Mouse (Mus musculus) CD4-positive, CD25-positive, alpha-beta regulatory T cell, adult 4 months (primary cell): Measurements from ENCODE around the gene Pde4dip. TPM values are rescaled to one million over a fixed set of nuclear protein-coding genes. Genes with fewer than 3 reads are reported as not detected.

Experiments
- ATAC-seq: one replicate; pipeline ENCODE4 v1.8.0; 2017
- polyA plus RNA-seq, 2 experiments: library from polyadenylated mRNA; unstranded; fragments of 100-300 nt; shearing (Covaris generic); gene quantifications; one replicate each; pipeline ENCODE4 v1.2.1; 2017

Gene Pde4dip
- 10 to 100 TPM in 1 of 2 experiments, 1 to 10 TPM in 1; 7.5 to 10.3 TPM for polyA plus RNA-seq

DNA sequence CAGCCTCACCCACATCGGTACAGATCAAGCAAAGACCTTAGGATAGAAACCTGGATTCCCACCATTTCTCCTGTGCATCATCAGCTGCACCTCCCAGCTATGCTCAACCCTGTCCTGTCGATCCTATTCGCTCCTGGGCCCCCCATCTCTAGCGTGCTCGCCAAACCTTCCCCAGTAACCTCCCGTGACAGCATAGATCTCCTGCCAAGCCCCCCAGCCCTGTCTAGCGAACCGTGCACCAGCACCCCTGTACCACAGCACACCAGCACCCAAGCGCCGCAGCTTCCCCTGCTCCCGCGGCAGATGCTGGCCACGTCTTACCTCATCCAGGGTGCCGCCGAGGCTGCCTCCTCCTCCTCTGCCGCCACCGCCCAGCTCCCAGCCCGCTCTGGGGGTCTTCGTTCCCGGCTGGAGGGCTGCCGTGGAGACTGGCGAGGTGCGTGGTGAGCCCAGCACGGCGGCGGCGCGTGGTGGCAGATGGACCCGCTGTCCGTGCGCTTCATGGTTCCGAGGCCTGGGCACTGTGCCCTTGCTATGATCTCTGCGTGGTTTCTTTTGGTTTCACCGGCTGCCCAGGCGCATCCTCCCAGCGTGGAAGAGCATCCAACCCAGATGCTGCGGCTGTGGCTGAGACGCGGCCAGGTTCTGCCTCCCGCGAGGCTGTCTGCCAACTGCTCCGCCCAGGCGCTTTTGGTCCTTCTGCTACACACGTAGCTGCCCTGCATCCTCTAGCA lies at the start of gene Pde4dip:
Gene Pde4dip, minus strand, starts transcription at position 540 of the 734 bp plus-strand sequence.
- ATAC-seq = no peak

DNA sequence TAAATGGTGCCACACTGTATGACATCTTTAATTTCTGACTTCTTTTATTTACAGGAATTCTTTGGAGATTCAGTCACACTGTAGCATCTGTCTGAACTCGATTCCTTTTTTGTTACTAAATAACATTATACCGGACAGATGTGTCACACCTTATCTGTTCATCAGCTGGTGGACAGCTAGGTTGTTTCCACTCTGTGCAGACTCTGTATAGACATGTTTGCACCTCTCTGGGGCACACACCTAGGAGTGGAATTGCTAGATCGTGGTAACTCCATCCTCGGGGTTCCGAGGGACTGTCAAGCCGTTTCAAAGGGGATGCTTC lies 49.4 kb upstream of the Pde4dip start:
- no peak for ATAC-seq

DNA sequence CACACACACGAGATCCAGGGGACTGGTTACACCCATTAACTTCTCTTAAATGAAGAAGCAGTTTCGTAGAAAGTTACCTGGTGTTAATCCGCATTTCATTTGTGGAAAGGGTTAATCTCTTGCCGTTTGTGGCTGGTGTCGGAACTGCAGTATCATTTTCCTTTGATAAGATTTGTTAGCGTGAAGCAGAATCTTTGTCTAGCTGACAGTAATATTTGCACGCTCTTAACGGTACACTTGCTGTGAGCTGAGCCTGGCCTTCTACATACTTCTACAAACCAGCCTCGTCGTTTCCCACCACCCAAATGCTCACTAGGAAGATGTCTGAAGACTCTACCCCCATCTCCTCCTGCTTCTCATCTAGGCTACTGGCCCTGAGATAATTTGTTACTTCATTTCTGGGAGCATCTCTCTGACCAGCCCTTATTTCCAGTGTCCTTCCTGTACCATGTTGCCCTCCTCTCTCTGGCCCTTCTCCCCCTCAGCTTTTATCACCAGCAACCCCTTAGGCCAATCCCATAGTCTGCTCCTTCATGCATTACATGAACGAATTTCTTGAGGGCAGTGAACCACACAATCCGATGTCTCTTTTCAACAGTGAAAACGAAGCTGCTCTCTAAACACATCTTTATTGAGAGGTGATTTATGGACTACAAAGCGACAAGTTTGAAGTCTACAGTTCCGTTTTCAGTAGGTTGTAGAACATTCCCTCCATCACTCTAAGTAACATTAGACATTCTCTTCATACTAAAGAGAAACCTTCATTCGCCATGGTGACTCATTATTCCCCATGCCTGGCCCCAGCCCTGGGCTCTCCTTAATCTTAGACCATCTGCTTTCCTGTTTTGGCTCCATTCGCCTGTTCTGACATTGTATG lies 48.8 kb upstream of the Pde4dip start:
- ATAC-seq = no peak

DNA sequence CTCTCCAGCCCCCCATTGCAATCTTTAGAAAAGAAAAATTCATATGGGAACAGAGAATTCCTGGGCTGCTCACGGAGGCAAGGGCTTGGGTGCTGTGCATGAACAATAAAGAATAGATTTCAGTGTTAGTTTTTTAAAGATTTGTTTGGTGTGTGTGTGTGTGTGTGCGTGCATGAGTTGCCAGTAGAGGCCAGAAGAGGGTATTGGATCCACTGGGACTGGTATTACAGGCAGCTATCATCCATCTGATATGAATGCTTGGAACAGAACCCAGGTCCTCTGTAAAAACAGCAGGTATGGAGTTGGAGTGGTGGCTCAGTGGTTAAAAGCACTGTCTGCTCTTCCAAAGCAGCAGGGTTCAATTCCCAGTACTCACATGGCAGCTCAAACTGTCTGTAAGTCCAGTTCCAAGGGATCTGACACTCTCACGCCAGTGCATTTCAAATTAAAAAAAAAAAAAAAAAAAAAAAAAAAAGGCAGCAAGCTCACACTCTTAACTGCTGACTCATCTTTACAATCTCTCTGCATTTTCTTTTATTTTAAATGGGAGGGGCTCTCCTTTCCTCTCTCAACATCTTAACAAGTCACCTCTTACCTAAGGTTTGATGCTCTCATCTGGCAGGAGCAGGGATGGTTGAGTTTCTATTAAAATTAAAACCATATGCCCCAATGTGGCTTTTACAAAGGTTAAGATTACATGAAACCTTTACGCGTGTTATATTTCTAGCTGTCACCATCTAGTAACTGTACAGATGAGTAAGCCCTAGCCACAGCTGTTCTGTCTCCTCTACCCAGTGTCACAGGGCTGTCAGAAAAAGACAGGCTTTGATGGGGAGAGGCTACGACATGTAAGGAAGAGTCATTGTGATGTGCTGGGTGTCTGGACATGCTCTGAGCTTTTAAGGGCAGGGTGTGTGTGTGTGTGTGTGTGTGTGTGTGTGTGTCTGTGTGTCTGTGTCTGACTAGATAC lies 46.1 kb upstream of the Pde4dip start:
- no peak for ATAC-seq

DNA sequence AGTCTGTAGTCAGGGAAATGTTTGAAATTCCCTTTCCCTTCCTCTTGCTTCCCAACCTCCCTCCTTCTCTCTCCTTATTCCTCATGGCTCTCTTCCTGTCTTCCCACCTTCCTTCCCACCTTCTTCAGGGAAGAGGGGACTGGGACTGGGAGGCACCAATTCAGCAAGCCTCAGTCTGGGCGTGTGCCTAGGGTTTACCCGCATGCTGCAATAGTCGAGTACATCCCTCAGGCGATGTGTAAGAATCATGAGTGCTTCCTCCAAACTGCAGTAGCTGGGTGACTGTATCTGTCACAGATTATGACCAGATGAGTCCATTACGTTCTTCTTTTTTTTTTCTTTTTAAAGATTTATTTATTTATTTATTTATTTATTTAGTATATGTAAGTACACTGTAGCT lies 45.3 kb upstream of the Pde4dip start:
- ATAC-seq = no peak

DNA sequence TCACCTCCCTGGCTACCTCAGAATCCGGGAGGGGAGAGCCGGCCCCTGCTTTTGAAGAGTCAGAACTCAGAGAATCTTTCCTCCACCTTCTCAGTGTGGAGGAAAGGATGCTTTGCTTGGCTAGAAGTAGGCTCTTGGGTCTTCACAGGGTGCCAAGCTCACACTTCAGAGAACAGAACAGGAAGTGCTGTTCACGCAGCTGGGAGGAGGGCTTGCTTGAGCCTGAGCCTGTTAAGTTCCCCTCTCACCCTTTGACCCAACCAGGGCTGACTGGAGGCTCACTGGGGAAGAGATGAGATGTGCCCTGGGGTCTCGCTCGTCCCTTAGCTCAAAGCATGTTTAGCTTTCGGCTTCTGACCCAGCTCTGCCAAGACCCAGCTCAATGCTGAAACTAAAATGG lies 44.7 kb upstream of the Pde4dip start:
- ATAC-seq = peak; percentile 46

DNA sequence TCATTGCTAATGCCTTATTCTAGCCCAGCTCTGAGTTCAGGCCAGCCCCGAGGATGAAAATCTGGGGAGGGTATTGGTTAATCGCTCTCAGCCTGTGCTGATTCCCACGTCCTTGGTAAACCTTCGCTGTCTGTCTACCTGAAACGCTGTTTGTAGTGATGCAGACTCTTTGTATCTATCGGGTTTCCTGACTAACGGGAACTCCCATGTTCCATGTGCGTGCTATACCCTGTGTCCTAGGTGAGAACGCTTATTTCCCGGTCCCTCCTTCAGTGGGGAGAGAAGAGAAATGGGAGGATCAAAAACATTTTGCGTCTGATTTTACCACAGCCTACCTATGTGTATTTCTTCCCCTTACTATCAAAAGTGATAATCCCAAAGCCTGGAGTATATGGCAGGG lies 44.3 kb upstream of the Pde4dip start:
- peak; percentile 9 for ATAC-seq

DNA sequence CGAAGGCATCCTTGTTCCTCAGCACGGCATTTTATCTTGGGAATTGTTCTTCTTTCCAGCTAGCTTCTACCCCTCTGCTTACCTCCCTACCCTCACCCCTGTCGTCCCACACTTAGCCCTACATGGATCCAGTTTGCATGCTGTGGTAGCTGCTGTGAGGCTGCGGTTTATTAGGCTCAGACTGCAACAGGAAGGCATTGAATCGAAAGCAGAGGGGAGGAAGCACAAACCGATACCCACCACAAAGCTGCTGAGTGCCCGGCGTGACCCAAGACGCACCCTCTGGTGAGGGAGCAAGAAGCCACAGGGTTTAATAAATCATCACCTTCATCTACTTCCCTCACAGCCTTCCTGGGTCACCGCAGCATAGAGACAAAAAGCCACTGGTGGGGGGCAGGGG lies 43.6 kb upstream of the Pde4dip start:
- ATAC-seq = peak; percentile 59

DNA sequence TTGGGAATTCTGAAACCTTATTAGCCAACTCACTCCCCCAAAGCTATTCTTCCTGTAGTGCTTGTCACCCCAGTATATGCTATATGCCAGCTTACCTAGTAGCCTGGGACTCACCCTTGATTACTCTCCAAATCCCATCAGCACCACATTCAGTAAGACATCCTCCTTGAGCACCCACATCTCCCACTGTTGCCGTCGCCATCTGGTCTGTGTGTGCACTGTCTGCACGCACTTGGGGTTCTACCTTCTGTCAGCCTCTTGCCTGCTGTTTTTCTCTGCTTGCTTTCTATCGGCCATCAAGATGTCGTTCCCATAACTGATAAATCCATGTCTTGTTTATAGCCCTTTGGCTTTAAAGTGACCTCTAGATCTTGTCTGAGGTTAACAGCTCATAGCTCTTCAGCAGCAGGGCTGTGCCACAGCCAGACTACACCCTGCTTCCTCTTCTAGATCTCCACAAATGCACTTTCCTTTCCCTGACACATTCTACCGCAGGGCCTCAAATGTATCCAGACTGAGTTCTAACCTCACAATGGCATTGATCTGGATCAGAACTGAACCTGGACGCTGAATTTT lies 42.9 kb upstream of the Pde4dip start:
- ATAC-seq = no peak

DNA sequence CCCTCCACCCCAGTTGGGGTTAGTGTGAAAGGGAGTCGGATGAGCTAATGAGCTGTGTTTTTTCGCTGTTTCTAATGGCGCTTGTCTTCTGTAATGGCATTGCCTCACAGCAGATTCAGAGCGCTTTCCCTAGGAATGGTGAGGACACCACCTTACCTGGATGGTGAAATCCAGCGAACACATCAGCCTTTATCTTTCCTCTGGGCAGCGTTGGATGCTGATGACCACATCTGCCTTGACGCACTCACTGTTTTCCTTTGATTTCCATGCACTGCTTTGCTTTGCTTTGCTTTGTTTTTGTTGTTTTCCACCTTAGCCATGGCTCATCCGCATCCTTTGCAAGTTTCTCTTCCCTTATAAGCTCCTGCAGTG lies 42.3 kb upstream of the Pde4dip start:
- no peak for ATAC-seq

DNA sequence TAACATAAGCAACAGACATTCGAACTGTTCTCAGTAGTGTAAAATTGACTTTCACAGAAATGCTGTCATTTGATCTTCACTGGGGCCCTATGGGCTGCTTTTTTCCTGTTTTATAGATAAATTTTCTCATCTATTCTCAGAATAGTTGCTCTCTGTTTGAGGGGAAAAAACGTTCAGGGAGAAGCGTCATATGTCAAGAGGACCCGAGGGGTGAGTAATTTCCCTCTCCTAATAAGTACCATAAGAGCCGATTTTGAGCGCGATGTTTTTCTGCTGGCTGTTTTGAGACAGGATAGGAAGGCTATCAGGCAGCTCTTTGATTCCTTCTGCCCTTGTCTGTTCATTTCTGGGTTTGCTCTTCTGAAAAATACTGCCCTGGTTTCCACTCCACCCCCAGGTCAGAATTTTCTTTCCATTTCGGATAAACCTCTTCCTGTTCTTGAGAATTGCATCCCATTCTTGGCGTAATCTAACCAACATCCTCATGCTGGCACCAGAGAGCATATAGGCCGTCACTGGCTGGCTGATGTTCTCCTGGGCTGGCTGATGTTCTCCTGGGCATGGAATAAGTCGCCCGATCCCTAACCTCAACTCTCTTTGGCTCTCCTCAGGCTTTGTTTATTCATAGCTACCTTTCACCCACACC lies 41.8 kb upstream of the Pde4dip start:
- ATAC-seq = no peak

DNA sequence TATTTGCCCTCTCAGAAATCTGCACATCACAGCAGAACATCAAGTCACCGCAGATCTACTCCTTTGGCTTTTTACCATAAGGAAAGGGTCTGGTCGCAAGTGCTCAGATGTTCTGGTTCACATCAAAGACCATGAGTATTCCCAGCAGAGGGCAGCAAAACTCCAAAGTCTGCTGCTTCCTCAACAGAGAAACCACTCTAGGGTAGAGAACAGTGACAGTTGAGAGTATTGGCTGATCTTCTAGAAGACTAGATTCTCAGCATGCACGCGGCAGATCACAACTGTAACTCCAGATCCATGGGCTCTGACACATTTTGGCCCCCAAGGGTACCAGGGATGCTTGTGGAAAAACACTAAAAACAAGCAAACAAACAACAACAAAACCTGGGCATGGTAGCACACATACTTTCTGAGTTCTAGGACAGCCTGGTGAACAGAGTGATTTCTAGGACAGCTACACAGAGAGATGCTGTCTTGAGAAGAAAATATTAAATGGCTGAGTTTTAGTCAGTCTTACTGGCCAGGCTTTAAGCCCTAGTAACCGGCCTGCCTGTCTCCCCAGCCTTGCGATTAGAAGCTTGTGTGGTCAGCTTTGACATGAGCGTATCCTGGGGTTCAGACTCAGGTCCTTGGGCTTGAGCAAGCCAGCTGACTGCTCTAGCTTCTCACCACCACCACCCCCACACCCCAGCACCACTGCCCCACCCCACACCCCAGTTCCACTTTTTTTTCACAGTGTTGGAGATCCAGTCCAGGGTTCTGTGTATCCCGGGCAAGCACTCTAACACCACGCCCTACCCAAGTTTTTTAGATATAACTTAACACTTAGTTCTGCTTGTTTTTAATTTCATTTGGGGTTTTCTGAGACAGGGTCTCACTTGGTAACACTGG lies 40.7 kb upstream of the Pde4dip start:
- ATAC-seq = peak; percentile 51

DNA sequence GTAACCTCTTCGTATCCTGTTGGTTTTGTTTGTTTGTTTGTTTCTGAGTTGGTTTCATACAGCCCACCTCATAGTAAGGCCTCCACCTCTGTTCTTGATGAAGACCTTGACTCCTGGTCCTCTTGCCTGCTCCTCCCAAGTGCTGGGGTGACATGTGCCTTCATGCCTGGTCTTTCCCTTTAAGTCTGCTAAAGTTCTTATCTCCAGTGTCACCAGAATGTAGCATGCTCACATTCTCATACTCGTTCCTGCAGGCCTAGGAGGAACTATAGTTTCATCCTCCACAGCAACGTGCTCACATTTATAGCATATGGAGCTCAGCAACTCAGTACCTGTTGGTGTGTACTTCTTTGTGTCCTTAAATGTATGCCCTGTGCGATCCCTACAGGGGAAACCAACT lies 38.8 kb upstream of the Pde4dip start:
- no peak for ATAC-seq

DNA sequence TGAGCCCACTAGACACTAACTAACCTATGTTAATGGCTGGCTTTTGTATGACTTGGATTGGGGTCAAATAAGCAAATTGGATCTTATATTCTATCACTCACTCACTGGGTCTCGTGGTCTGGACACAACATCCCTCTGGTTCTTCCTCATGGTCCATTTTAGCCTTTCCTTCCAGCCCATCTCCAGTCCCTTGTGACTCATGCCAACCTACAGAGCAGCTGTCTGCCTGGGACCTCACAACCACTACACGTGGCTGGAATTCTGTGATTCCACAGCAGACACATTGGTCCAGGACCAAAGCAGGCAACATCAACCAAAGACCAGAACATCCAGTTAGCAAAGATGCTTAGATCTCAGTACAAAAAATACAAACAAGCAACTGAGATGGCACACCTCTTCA lies 36.7 kb upstream of the Pde4dip start:
- no peak for ATAC-seq

DNA sequence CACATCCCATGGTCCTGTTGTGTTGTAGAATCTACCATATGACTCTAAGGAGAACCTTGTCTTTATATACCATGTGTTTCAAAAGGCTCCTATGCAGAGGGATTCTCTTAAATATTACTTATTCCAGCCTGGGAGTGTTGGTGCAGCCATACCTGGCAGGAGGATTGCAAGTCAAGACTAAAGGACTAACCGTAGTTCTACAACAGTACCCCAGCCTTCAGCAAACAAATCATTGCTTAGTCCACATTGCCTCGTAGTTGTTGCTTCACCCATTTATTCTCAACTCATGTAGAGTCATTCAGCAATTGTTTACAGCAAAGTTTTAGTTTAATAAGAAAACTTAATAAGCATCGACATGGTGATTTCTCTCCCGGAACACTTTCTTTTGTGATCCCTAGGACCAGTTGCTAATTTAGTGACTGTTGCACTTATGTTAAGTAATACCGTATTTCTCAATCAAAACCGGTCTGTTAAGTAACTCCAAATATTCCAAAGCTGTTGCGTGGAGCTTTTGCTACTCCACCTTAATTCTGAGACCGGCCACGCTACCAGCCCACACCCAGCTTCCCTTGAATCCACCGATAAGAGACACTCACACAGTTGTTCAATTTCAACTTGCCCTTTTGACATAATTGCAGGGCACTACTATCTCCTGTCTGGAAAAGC lies 30.5 kb upstream of the Pde4dip start:
- ATAC-seq = no peak

DNA sequence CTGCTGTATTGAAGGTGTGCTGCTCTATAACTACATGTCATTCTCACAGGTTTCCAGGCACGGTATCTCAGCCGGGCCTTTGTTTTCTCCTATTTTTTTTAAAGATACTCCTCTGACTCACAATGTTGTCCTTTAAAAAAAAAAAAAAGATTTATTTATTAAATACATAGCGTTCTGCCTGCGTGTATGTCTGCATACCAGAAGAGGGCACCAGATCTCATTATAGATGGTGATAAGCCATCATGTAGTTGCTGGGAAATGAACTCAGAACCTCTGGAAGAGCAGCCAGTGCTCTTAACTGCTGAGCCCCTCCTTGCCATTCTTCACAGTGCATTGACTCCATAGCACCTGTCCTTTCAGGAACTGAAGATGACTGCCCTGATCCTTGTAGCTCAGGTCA lies 26.6 kb upstream of the Pde4dip start:
- ATAC-seq = no peak

DNA sequence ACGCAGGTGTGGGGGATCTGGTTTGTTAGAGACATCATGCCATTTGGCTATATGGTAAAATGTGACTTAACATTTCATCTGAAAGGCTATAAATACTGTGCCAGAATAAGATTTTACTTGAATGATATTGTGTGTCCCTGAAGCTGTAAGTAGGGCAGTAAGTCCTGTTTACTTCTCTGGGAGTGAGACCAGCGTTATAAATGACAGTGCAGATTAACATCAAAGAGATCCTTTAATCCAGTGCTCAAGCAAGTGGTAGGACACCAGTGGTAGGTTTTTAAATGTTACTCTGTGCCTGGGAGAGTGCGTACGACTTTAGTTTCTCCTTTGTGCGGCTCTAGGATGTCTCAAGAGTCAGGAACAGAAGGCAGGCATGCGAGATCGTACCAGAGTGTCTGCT lies 22.6 kb upstream of the Pde4dip start:
- no peak for ATAC-seq

DNA sequence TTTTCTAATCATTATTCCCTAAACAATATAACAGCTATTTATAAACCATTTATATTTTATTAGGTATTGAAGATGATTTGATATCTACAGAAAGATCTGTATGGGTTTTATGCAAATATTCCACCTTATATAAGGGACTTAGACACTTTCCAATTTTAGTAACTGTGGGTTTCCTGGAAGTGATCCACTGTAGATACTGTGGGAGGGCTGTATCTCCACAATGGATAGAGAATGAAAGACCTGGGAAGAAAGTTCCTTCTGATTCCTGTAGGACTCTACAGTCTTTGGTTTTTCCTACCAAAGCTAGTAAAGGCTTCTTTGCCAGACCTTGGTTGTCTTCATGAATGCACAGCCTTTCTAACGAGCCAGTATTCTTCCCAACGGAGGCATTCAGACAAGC lies 21.2 kb upstream of the Pde4dip start:
- ATAC-seq = no peak

DNA sequence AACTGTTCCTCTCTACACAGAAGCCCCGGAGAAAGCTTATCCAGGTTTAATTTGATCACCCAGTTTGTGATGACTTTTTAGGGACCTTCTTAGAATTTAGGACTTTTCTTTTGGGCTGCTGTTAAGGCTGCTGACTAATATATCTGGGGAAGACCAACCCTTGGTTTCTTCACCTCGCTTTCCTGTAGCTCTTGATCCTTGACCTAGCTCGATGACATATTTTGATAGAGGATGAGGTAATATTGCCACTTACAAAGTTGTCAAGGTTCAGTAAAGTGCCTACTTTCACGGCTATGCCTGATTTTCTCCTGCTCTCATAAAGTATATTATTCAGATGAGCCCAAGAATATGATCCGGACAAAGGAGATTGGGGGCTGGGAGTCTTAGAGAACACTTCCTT lies 13.1 kb upstream of the Pde4dip start:
- no peak for ATAC-seq
